Mouse (Mus musculus): Measurements from ENCODE around the gene Rbl2. TPM values are rescaled to one million over a fixed set of nuclear protein-coding genes. Genes with fewer than 3 reads are reported as not detected.

The Rbl2 gene
- 10 to 100 TPM; 27.2 to 31.4 TPM for total RNA-seq (2021)

- intact Hi-C loops (cut with DNase I): no loop called here
- peak; percentile 89 for DNase-seq (ENCODE audit: low spot score)
Measured at GRCm38 (mm10) chr8:91069834-91070233, at the start of gene Rbl2. Gene Rbl2, plus strand, starts transcription at chr8:91070057.

GRCm38 (mm10) chr8:91034417-91034816 is 35.4 kb upstream of the Rbl2 start:
- intact Hi-C loops (cut with DNase I): no loop called here
- no peak for DNase-seq (ENCODE audit: low spot score)

GRCm38 (mm10) chr8:91036905-91037304 is 33.0 kb upstream of the Rbl2 start:
- DNase-seq (ENCODE audit: low spot score): no peak
- intact Hi-C loops (cut with DNase I): no loop called here

GRCm38 (mm10) chr8:91038637-91039036 is 31.2 kb upstream of the Rbl2 start:
- no peak for DNase-seq (ENCODE audit: low spot score)
- intact Hi-C loops (cut with DNase I): no loop called here

GRCm38 (mm10) chr8:91046370-91046769 is 23.5 kb upstream of the Rbl2 start:
- intact Hi-C loops (cut with DNase I): no loop called here
- no peak for DNase-seq (ENCODE audit: low spot score)

- DNase-seq (ENCODE audit: low spot score): peak; percentile 28
- intact Hi-C loops (cut with DNase I): no loop called here
Measured at GRCm38 (mm10) chr8:91051037-91051436, 18.8 kb upstream of the Rbl2 start.

- no peak for DNase-seq (ENCODE audit: low spot score)
- intact Hi-C loops (cut with DNase I): no loop called here
Measured at GRCm38 (mm10) chr8:91054418-91054817, 15.4 kb upstream of the Rbl2 start.

- intact Hi-C loops (cut with DNase I): no loop called here
- DNase-seq (ENCODE audit: low spot score): no peak
Measured at GRCm38 (mm10) chr8:91056848-91057247, 13.0 kb upstream of the Rbl2 start.

- no peak for DNase-seq (ENCODE audit: low spot score)
- intact Hi-C loops (cut with DNase I): no loop called here
Measured at GRCm38 (mm10) chr8:91059086-91059578, 10.7 kb upstream of the Rbl2 start.

- DNase-seq (ENCODE audit: low spot score): no peak
- intact Hi-C loops (cut with DNase I): no loop called here
Measured at GRCm38 (mm10) chr8:91059884-91060510, 9.9 kb upstream of the Rbl2 start.

GRCm38 (mm10) chr8:91060555-91061471 is 9.0 kb upstream of the Rbl2 start:
- no peak for DNase-seq (ENCODE audit: low spot score)
- intact Hi-C loops (cut with DNase I): no loop called here

- intact Hi-C loops (cut with DNase I): no loop called here
- DNase-seq (ENCODE audit: low spot score): no peak
Measured at GRCm38 (mm10) chr8:91065179-91065578, 4.7 kb upstream of the Rbl2 start.

- intact Hi-C loops (cut with DNase I): no loop called here
- no peak for DNase-seq (ENCODE audit: low spot score)
Measured at GRCm38 (mm10) chr8:91069407-91069806, 450 bp upstream of the Rbl2 start.

- intact Hi-C loops (cut with DNase I): no loop called here
- peak; percentile 71 for DNase-seq (ENCODE audit: low spot score)
Measured at GRCm38 (mm10) chr8:91070275-91070859, 510 bp downstream of the Rbl2 start.

GRCm38 (mm10) chr8:91077077-91077867 is 7.4 kb downstream of the Rbl2 start:
- intact Hi-C loops (cut with DNase I): no loop called here
- no peak for DNase-seq (ENCODE audit: low spot score)

- intact Hi-C loops (cut with DNase I): no loop called here
- no peak for DNase-seq (ENCODE audit: low spot score)
Measured at GRCm38 (mm10) chr8:91079678-91080077, 9.8 kb downstream of the Rbl2 start.

GRCm38 (mm10) chr8:91081911-91082310 is 12.1 kb downstream of the Rbl2 start:
- intact Hi-C loops (cut with DNase I): no loop called here
- DNase-seq (ENCODE audit: low spot score): no peak

GRCm38 (mm10) chr8:91082428-91082827 is 12.6 kb downstream of the Rbl2 start:
- DNase-seq (ENCODE audit: low spot score): no peak
- intact Hi-C loops (cut with DNase I): no loop called here

GRCm38 (mm10) chr8:91088452-91088851 is 18.6 kb downstream of the Rbl2 start:
- intact Hi-C loops (cut with DNase I): no loop called here
- no peak for DNase-seq (ENCODE audit: low spot score)

GRCm38 (mm10) chr8:91089601-91090000 is 19.7 kb downstream of the Rbl2 start:
- DNase-seq (ENCODE audit: low spot score): no peak
- intact Hi-C loops (cut with DNase I): no loop called here
